Mouse (Mus musculus): ENCODE results near the gene Ptprn.

GRCm38 (mm10) chr1:75244836-75245235 is 19.5 kb downstream of the Ptprn start:
- TF ChIP-seq POLR2A (IDR thresholded peaks at IDR 0.05; ENCODE audit: low read depth, low read length) (no peak), CTCF (IDR thresholded peaks at IDR 0.05; ENCODE audit: extremely low read depth, insufficient read depth, insufficient read length, insufficient replicate concordance) (no peak)
